Mouse (Mus musculus) gastrocnemius, adult 18-20 months (tissue): ENCODE data around the gene Patj. TPM values are rescaled to one million over a fixed set of nuclear protein-coding genes. Genes with fewer than 3 reads are reported as not detected.

ENCODE experiments used
- DNase-seq: peaks from one replicate; pipeline ENCODE4 v3.0.0; 2021; ENCODE audit warnings: low spot score
- total RNA-seq, 2 experiments: library from RNA; stranded (reverse); gene quantifications; 2 replicates each; pipeline ENCODE4 v1.2.3; 2021

The Patj gene
- total RNA-seq, 2 experiments from 2014 or later: 2.7 to 3.7 TPM

DNA sequence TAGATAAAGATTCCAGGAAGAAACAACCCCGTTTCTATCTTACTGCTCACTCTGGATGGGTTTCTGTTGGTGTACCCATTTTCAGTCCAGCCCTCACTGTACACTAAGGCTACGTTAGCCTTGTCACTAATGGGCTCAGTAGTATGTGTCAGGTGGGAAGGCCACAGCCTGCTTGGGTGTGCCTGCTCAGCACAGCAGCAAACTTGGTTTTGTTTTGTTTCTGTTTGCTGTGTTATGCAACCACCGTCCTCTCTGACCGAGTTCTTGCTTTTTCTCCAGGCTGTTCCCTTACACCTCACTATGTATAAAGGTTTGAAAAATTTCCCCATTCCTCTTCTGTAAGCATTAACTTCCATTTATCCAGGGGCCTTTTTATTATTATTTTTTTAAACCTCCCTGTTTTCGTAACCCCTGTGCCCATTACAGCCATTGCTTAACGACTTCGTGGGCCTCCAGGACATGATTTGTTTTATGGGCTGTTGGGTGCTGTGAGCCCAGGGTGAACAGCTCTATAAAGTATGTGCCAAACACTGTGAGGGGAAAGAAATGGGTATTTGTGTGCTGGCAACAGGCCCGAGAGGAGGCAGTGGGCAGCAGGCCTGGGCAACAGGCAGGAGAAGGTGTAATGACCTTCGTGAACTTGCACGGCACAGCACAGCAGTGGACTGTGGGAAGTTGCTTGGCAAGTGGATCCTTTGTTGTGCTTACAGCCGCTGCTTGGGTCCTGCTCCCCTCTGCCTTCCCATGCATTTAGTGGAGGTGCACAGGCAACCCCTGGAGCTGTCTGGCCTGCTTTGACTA lies 113.1 kb downstream of the Patj start:
- no peak for DNase-seq

DNA sequence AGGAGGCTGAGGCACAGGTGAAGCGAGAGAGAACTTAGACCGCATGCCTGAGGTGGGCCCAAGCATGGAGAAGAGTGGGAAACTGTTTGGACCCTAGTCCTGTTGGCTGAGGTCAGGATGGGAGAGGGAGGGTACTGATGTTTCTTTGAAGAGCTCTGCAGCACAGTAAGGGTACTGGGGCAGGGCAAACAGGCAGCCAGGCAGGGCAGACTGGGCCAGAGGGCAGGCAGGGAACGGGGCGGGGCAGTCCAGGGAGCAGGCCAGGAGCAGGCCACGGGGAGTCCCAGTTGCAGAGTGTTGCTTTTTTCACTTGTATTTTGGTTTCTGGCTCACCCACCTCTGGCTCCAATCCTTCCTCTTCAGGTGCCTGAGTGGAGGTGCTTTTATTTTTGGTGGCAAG lies 114.4 kb downstream of the Patj start:
- DNase-seq: no peak

DNA sequence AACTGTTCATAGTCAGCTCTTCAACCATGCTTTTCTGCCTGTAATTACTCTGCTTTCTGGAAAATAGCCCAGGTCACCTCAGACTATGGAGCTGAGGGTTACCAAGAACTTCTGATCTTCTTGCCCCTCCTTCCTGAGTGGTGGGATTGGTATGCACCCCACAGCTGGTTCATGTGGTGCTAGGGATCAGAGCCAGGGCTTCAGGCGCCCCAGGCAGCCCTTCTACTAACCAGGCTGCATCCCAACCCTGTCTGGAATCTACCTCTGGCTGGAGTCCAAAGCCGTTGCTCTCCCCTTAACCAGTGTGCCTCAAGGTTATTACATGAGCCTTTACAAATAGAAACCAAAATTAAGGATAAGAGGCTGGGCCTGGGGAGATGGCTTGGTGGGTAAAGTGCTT lies 115.7 kb downstream of the Patj start:
- no peak for DNase-seq

DNA sequence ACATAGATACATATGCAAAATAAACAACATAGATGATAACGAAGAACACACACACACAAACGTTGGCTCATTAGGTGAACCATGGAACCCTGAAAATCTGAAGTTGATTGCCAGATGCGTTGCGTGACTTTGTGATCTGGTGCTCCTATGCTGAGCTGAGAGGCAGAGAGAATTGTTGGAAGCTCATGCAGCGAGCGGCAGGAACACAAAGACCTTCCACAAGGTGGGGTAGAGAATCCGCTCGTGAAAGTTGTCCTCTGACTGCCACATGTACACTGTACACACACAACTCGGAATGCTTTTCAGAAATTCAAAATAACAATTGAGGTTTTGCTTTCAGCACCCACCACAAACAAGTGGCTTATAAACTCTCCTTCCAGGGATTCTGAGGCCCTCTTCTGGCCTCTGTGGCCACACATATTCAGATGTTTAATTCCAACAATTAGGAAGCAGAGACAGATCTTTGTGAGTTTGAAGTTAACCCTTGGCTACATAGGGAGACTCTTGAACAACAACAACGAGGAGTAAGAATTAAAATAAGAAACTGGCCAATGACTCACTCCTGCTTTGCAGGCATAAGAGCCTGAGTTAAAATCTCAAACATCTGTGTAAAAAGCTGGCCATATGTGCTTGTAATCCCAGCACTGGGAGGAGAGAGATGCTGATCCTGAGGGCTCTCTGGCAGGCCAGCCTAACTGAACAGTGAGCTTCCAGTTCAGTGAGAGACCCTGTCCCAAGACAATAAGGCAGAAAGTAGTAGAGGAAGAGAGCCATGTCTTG lies 116.6 kb downstream of the Patj start:
- DNase-seq: no peak

DNA sequence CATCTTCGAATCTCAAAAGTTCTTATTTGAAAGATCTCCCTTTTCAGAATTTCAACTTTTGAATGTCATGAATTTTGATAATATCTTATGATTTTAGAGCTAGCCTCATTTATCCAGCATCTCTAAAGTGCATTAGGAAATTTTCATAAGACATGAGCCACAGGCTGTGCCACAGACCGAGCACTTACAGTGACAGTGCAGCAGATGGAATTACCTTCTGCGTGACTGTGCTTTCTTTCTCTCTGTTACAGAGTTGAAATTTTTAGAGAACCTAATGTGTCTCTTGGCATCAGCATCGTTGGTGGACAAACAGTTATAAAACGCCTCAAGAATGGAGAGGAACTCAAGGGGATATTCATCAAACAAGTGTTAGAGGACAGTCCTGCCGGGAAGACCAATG lies 124.9 kb downstream of the Patj start:
- DNase-seq: no peak

DNA sequence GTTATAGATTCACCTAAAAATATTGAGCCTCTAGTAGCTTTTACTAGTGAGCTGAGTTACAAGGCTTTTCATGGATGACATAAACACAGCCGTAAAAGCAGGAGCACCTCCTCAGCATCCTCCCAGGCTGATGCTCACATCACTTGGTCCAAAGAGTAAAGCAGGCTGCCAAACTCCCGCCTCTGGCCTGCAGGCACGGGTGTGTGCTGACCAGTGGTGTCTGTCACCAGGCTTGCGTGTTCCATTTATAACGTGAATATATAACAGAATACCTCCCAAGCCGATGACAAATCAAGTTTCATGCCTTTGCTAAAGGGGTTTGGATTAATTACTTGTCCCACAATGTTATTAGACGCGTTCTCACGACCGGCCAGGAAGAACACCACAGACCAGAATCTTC lies 128.9 kb downstream of the Patj start:
- DNase-seq: no peak

DNA sequence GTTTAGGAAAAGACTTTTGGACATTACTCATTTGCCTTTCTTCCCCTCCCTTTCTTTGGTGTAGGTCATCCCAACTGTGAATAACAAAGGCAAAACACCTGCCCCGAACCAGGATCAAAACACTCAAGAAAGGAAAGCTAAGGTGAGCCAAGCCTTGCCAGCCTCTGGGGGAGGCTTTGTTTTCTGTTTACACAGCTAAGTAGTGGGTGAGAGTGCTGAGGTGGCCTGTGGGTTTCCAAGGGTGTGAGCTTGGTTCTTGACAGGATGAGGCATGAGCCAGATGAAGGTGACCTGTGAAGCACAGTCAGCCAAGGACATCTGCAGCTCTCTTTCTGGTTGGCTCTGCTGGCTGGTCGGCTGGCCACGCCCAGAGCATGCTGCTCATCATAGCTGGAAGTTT lies 139.9 kb downstream of the Patj start:
- no peak for DNase-seq

DNA sequence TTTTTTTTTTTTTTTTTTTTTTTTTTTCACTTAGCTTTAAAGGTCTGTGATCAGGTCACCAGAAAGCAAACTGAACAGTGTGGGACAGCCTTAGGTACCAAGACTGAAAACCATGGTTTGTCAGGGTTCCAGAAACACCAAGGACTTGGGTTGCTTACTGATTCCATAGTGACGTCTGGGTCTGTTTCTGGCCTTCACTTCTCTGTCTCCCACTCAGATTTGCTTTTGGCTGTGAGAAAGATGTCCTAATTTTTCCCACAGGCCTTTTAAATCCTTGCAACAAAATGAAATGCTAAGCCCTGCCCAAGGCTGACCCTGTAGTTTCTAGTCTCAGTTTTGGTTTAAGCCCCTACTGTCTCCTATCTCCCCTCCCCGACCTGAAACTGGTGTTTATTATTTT lies 146.0 kb downstream of the Patj start:
- no peak for DNase-seq

DNA sequence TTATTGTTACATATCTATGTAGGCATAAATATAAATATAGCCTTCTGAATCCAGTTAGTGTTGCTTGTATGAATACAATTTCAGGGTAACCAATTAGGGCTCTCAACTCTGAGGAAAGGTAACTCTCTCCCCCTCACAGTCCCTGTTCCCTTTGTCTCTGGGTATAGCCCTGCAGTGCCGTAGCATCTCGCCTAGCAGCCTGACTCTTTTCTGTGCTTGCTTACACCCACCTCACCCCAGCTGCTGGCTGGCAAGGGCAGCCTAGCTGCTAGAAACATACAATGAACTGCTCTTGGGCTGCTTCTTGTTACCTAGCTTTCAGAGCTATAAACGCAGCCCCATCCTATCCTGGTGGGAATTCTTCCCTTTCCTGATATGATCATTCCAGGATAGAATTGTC lies 147.4 kb downstream of the Patj start:
- no peak for DNase-seq

DNA sequence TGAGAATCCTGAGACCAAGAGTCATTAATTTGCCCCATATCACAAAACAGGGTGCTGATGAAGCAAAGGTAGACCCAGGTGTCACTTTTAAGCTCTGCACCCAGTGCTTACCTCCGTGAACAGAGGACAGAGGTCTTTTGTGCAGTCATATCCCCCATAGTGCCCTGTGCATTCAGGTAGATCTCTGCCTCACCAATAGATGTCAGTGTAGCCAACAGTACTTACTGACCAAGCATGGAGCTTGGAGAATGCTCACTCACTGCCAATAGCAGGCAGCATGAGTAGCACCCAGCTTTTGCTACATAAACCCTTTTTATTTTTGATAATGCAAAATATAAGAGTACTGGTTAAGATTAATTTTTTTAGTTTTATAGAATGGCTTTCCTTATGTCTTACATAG lies 149.8 kb downstream of the Patj start:
- peak; percentile 37 for DNase-seq

DNA sequence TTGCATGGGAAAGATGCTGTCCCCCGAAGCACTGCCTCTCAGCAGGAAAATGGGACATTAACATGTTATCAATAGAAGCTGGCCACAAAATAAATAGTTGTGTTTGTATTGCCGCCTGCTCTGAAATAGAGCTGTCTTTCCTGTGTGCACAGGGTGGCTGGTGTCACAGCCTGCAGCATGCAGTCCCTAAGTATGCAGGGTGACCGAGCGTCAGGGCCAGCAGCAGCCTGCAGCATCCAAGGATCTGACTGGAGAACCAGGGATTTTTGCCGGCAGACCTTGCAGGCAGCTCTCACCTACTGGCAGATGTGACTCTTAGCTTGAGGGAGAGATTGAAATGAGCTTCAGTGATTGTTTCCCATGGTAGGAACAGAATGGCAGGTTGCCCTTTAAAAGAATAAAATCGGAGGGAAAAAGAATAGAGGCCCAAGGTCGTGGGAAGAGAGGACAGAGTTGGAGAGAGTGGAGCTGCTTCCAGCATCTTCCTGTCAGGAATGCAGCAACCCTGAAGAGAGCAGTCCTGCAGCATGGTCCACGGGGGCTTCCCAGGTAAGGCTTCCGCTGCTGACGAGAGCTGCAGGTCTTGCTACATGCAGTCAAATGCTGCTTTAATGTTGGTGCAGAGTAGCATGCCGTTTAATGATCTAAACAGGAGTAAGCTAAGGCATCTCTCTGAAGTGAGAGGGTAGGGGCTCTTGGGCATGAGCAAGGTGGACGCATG lies 151.0 kb downstream of the Patj start:
- no peak for DNase-seq

DNA sequence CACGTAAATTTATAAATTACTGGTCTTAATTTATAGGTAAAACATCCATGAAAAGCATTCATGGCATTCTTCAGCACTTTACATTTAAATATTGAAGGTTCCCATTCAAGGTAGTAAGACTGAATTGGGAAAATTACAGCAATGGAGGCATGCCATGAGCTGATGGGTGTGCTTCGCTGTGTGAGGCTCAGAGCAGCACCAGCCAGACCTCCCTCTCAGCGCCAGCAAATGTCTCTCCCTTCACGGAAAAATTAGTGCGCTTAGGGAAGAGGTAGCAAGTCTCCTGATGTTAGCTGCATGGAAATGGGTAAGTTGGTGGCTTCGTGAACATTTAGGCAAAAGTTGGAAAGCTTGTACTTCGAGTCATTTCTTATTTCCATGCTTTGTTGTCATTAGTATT lies 153.9 kb downstream of the Patj start:
- DNase-seq: no peak

DNA sequence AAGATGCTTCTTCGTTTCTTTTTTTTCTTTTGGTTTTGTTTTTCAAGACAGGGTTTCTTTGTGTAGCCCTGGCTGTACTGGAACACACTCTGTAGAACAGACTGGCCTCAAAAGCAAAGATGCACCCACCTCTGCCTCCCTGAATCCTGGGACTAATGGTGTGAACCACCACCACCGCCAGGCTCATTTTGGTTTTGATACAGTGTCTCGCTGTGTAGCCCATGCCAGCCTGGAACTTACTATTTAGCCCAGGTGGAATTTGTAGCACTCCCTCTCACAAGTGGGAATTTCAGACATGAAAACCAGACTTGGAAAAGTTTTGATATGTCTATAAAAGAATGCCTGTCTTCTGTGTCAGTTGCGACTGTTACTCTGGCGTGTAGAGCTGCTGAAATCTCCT lies 154.5 kb downstream of the Patj start:
- no peak for DNase-seq

DNA sequence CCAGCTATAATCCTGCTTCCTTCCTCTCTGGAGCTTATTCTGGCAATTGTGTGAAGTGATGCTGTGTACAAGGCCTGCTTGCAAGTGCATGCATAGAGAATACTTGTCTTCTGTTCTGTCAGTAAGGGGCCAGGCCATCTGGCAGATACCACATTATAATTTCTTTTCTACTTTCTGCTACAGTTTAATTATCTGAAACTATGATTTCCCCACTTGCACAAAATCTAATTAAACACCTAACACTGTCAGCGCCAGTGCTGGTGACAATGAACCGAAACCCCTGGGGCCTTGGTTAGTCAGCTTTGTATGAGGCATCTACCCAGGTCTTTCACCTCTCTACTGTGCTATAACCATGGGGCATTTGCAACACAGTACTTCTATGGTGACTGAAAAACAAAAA lies 160.1 kb downstream of the Patj start:
- DNase-seq: no peak

DNA sequence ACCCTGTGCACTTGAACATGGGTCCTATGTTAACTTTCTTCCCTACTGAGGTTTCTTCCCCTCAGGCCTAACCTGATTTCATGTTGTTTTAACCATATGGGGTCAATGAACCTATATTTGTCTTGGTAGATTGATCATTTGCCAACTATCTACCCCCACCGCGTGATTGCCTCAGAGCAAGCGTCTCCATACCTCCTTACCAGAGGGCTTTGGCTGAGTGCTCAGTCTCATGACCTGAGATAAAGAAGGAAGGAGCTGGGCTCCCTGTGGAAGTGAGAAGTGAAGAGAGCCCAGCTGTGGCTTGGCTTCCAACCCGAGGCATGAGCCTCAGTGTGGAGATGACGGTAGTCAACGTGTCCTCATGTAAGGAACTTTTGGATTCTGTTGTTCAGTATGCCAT lies 160.9 kb downstream of the Patj start:
- no peak for DNase-seq

DNA sequence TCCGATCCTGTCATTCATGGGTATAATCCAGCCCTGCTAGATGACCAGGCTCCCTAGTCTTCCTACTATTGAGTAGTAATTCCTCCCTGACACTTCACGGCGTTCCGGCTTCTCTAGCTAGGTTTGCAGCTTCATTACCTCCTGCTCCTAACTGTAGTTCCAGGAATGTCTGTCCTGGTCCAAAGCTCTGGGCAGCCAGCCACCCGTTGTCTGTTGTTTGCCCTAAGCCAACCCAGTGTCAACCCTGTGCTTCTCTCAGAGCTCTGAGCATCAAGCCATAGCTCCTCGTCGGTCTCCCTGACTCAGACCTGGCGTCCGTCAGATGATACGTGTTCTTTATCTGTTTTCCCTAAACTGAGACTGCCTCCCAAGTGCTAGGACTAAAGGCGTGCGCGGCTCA lies 161.6 kb downstream of the Patj start:
- DNase-seq: no peak

DNA sequence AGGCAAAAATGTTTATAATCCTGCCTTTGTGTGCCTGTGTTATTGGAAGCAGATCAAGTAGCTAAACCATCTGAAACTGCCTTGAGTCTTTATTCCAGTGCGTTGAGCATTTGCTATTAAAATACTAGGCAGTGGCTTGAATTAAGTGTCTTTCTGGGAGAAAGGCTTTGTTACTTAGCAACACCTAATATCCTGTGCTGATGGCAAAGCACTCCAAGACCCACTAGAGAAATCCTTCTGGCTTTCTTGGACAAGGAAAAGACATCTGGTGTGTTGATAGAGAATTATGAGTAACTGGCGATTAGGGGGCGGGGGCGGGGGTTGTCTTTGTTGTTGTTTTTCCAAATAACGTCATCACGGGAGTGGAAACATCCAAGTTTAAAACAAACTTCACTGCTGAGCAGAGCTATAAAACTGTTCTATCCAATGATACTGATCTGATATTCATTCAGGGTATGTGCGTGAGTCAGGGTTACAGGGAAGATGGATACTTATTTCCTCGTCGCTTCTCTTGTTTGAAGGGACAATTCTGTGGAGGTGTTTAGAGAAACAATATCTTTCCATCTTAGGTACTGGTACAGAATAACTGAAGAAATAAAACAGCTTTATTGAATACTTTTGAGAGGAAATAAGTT lies 164.7 kb downstream of the Patj start:
- DNase-seq: no peak

DNA sequence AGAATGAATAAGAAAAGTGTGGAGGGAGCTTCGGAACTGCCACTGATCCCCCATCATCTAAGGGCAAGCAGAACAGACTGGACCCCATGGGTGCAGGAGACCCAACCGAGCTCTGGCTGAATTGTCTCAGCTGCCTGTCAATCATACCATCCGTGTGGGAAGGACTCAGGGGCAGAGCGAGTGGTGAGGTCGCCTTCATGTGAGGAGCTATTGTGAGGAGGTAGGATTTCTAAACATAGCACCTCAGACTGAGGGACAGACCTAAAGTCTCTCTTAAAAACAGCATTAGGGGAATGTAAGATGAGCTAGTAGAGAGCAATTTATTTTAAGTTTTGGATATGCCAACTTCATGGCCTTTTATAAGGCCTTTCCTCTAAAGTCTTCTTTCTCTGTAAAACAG lies 167.5 kb downstream of the Patj start:
- no peak for DNase-seq

DNA sequence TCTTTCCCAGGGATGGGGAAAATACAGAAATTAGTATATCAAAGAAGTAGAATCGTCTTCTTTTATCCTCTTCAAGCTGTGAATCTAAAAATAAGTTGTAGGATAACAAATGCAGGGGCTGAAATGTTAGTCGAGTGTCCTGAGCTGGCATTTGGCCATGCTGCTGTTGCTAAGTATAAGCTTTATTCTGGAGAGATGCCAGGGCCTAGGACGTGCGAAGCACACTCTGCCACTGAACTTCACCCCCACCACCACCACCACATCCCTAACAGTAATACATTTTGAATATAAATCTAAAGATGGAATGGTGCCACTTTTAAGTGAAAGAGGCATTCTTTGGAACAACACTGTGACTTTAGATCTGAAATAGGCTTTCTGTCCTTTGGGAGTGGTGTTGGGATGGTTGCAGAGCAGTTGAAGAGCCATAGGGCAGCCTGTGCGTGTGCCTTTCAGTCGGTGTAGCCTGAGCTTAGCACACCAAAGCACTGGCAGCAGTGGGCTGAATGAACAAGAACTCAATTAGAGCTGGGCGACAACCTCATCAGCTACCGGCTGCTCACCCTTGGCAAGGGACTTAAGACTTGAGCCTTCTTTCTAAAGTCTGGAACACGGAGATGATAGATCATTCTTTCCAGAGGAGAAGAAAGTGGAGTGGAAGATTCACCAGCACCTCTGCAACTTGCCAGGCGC lies 168.1 kb downstream of the Patj start:
- peak; percentile 47 for DNase-seq

DNA sequence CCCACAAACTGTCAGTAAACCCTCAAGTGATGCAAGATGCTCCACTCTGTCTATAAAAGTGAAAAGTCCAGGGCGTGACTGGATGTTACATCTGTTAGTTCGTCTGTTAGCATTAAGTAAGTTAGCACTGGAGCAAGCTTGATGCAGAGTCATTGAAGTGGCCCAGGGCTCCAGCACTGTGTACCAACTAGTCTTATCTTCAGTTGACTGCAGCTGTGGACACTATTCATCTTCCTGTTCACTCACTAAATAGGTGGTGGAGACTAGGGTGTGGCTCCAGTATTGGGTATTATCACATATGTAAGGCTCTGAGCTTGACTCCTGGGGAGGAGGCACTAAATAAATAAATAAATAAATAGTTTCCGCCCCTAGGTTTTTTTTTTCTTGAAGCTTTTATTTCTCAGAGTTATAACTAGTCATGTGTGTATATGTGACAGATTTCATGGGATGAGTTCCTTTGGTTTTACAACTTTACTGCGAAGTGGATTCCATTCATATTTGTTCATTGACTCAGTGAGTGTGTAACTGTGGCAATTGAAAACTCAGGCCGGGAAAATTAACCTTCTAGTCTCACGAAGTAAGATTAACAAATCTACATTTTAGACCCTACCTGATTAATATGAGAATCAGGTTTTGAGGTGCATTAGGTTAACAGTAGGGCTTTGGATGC lies 168.7 kb downstream of the Patj start:
- no peak for DNase-seq

DNA sequence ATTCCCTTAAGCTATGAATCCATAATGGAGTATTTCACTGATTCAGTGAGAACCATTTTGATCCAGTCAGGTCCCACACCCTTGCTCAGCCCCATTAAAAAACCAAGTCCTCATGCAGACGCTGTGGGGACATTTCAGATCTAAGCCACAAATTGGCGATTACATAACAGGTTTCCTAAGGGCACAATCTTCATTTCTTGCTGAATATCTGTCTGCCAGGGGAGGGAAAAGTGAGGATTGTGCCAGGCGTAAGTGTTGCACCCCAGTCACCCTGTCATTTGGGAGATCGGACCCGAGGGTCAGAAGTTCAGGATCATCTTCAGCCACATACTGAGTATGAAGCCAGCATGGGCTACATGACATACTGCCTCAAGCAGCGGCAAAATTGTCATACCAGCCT lies 171.2 kb downstream of the Patj start:
- DNase-seq: no peak
